Mouse (Mus musculus) intestine, postnatal 0 days (tissue): ENCODE measurements at regions not wholly inside any gene's neighbourhood (a gene's known extent, or its start where the extent isn't known, plus 50 kb on each side); places are given as distances from the start of the nearest gene placed in this dataset.

Source experiments
- ATAC-seq: fragments of 200-750 bp; cut with Nextera tagmentation; 2 replicates; pipeline ENCODE4 v1.8.0; 2017; ENCODE audit warnings: mild to moderate bottlenecking, moderate TSS enrichment, moderate library complexity
- H3K27ac ChIP-seq: fragments of 300-500 bp; sonication (generic); 2 replicates; pipeline ENCODE4 v1.5.1; 2014; ENCODE audit warnings: mild to moderate bottlenecking, low read depth, low read length, moderate library complexity
- H3K27me3 ChIP-seq: fragments of 300-500 bp; sonication (generic); replicated peaks from 2 replicates; pipeline ENCODE4 v1.6.1; 2014; ENCODE audit warnings: low read length, mixed read lengths; ENCODE audit not compliant: control insufficient read depth, insufficient read depth
- H3K36me3 ChIP-seq: fragments of 300-500 bp; sonication (generic); 2 replicates; pipeline ENCODE4 v1.6.1; 2014; ENCODE audit warnings: mild to moderate bottlenecking, moderate library complexity; ENCODE audit not compliant: control insufficient read depth, insufficient read depth
- H3K4me1 ChIP-seq: fragments of 300-500 bp; sonication (generic); replicated peaks from 2 replicates; pipeline ENCODE4 v1.6.1; 2014; ENCODE audit warnings: antibody characterized with exemption, low read length, mixed read lengths; ENCODE audit not compliant: control insufficient read depth, insufficient read depth
- H3K4me2 ChIP-seq: fragments of 300-500 bp; sonication (generic); replicated peaks from 2 replicates; pipeline ENCODE4 v1.6.1; 2014; ENCODE audit warnings: low read depth, mild to moderate bottlenecking, moderate library complexity
- H3K4me3 ChIP-seq: fragments of 300-500 bp; sonication (generic); 2 replicates; pipeline ENCODE4 v1.5.1; 2014; ENCODE audit warnings: low read depth, low read length
- H3K9ac ChIP-seq: fragments of 300-500 bp; sonication (generic); 2 replicates; pipeline ENCODE4 v1.6.1; 2014; ENCODE audit warnings: mild to moderate bottlenecking, low read depth, low read length
- H3K9me3 ChIP-seq: fragments of 300-500 bp; sonication (generic); 2 replicates; pipeline ENCODE4 v1.6.1; 2016; ENCODE audit warnings: mixed run types; ENCODE audit not compliant: control insufficient read depth
- CTCF ChIP-seq: sonication (generic); IDR thresholded peaks from 2 replicates; pipeline ENCODE4 v1.5.1; 2016; ENCODE audit warnings: low read depth, mild to moderate bottlenecking, control low read depth, antibody characterized with exemption, moderate library complexity
- WGBS: fragments of 180-500 bp; shearing (Covaris S2); extraction: QIAGEN DNeasy Blood & Tissue Kit; methylation state at CpG from one replicate; pipeline ENCODE4 v1.1.7; 2014; 5-methylcytosine and 5-hydroxymethylcytosine counted together

- no peak for TF ChIP-seq CTCF
- no peak for ATAC-seq
- Histone ChIP-seq H3K9ac (peak overlapping the region; percentile 23; the same call in 1 of the 2 replicates), H3K27ac (peak overlapping the region; percentile 95), H3K4me2 (peak overlapping the region; percentile 18), H3K27me3 (no peaks in the 10 kb centered on the region), H3K4me3 (no peak overlapping the region), H3K4me1 (peaks cover 37% of the 10 kb centered on the region), H3K36me3 (no peaks in the 10 kb centered on the region), H3K9me3 (no peaks in the 10 kb centered on the region)
- 62% methylated on average over 12 of the region's 12 CpGs for WGBS
These were observed 73.4 kb upstream of the Irf2bp2 start for GRCm38 (mm10) chr8:126667086-126667720.

DNA sequence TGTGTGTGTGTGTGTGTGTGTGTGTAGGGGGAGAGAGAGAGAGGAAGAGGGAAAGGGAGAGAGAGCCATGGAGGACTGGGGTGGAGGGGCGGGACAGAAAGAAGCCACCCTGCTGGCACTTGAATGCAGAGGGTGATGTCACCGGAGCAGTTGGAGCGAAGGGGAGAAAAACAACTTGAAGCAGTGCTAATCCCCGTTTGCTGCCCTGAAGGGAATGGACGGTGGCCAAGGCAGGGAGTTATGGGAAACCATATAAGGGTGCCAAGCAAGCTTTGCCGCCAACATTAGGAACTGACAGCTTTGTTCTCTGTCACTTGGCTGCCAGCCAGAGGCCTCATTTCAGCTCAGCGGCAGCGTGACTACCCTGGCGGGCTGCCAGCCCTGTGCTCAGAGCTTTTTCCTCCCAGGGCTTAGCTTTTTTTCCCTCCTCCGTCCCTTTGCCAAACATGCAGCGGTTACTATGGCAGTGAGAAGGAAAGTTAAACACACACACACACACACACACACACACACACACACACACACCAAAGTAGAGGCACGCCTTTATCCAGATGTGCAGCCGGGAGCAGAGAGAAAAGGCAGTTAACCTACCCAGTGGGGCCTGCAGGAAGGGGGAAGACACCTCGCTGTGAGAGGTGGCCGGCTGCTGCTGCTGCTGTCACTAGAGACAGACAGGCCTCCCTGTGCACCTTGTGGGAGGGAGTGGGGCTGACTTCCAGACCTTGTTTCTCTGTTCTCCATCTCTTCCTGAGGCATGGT lies 72.7 kb upstream of the Irf2bp2 start:
- Histone ChIP-seq H3K27me3 (no peaks in the 10 kb centered on the region), H3K4me2 (peak overlapping the region; percentile 42), H3K27ac (peak overlapping the region; percentile 95), H3K4me1 (peaks cover 44% of the 10 kb centered on the region), H3K4me3 (0 out of 2 replicates have a peak overlapping the region, but pooled peaks have one; percentile 1), H3K9me3 (no peaks in the 10 kb centered on the region), H3K36me3 (no peaks in the 10 kb centered on the region), H3K9ac (peak overlapping the region; percentile 23; the same call in 1 of the 2 replicates)
- no peak; the same call in 1 of the 2 replicates for TF ChIP-seq CTCF
- WGBS: under 1% methylated on average over 15 of the region's 15 CpGs
- peak; percentile 78 for ATAC-seq

GRCm38 (mm10) chr8:126665581-126666241 lies 71.9 kb upstream of the Irf2bp2 start:
- ATAC-seq: peak; percentile 65
- Histone ChIP-seq H3K9ac (peak overlapping the region; percentile 8; the same call in 1 of the 2 replicates), H3K4me2 (peak overlapping the region; percentile 42), H3K4me1 (peaks cover 52% of the 10 kb centered on the region), H3K36me3 (no peaks in the 10 kb centered on the region), H3K27me3 (no peaks in the 10 kb centered on the region), H3K4me3 (0 out of 2 replicates have a peak overlapping the region, but pooled peaks have one; percentile 1), H3K27ac (peak overlapping the region; percentile 95), H3K9me3 (no peaks in the 10 kb centered on the region)
- TF ChIP-seq CTCF: no peak
- 1% methylated on average over 18 of the region's 18 CpGs for WGBS

GRCm38 (mm10) chr8:126664891-126665290 lies 71.1 kb upstream of the Irf2bp2 start:
- 45% methylated on average over 5 of the region's 5 CpGs for WGBS
- H3K27me3 ChIP-seq: no peaks in the 10 kb centered on the region
- H3K4me2 ChIP-seq: no peak overlapping the region
- TF ChIP-seq CTCF: no peak
- no peak overlapping the region for H3K4me3 ChIP-seq
- peak overlapping the region; percentile 95 for H3K27ac ChIP-seq
- H3K36me3 ChIP-seq: no peaks in the 10 kb centered on the region
- no peaks in the 10 kb centered on the region for H3K9me3 ChIP-seq
- H3K4me1 ChIP-seq: peaks cover 59% of the 10 kb centered on the region
- H3K9ac ChIP-seq: no peak overlapping the region
- no peak for ATAC-seq

- Histone ChIP-seq H3K4me1 (peaks cover 63% of the 10 kb centered on the region), H3K4me3 (no peak overlapping the region), H3K4me2 (peak overlapping the region; percentile 18; the same call in 1 of the 2 replicates), H3K36me3 (no peaks in the 10 kb centered on the region), H3K9me3 (no peaks in the 10 kb centered on the region), H3K27ac (peak overlapping the region; percentile 87), H3K9ac (no peak overlapping the region), H3K27me3 (no peaks in the 10 kb centered on the region)
- ATAC-seq: no peak
- no peak for TF ChIP-seq CTCF
- 15% methylated on average over 14 of the region's 14 CpGs for WGBS
These were observed 69.3 kb upstream of the Irf2bp2 start for GRCm38 (mm10) chr8:126662797-126663784.
